Mouse (Mus musculus) megakaryocyte, embryonic 14.5 days (primary cell): ENCODE measurements around the gene Slc25a12.

Experiments
- FLI1 ChIP-seq: IDR thresholded peaks from 2 replicates; pipeline ENCODE4 v1.6.1; 2012; ENCODE audit warnings: low read length, inconsistent platforms, mixed read lengths
- GATA1 ChIP-seq: IDR thresholded peaks from 3 replicates; pipeline ENCODE4 v1.6.1; 2012; ENCODE audit warnings: mixed read lengths, low read length, inconsistent platforms, borderline replicate concordance

GRCm38 (mm10) chr2:71389864-71390263, 22.3 kb upstream of the Slc25a12 start:
- TF ChIP-seq FLI1, result no peak
- TF ChIP-seq GATA1, result no peak
